Mouse (Mus musculus) neutrophil, adult 59 days (primary cell): ENCODE results near the gene Vmn1r54. TPM values are rescaled to one million over a fixed set of nuclear protein-coding genes. Genes with fewer than 3 reads are reported as not detected.

ENCODE experiments used
- total RNA-seq, 2 experiments: library from RNA; stranded (reverse); gene quantifications; 1 replicate in 1 of 2; 2 replicates in 1 of 2; pipeline ENCODE4 v1.2.4; 2023

Gene Vmn1r54
- not detected for total RNA-seq

GRCm38 (mm10) chr6:90246000-90246399 lies at the start of gene Vmn1r54:
TSS of gene Vmn1r54 (plus strand) at chr6:90246300.

GRCm38 (mm10) chr6:90202493-90202892 lies 43.6 kb upstream of the Vmn1r54 start, which contains the start of gene V1ra8:
TSS of gene V1ra8 (plus strand) at chr6:90202793.

DNA sequence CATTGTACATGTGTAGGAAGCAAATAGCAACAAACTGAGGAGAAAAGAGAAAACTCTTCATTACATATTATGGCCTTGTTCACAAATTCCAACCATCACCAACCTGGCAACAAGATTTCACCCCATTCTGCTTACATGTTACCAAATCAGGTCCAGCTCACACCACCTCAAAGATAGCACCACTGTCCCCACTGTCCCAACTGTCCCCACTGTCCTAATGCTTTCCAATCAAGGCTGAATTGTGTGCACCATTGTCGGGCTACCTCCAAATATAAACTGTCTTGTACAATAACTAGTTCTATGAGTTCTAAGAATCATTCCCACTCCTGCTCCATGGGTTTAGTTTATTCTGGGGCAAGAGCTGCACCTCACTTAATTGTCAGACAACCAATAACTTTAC lies 21.8 kb upstream of the Vmn1r54 start, which contains the start of gene Vmn1r53:
Gene Vmn1r53, minus strand, starts transcription at position 101 of the 400 bp plus-strand sequence.

DNA sequence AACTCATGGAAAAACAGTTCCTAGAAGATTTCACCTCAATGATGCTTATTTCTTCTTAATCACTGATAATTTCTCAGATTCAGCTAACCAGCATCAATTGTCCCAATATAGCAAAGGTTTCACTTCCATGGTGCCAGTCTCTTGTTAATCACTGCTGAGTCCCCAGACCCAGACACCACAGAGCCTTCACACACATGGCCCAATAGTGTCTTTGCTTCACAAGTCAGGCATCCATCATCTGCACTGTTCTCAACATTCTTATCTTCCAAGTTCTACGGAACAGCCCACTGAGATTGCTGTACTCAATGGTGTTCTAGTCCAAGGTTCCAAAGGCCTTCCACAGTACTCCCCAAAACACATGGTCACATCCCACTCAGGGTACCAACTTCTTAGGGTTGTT lies 54.8 kb downstream of the Vmn1r54 start, which contains the start of gene BC048671:
Gene BC048671, plus strand, starts transcription at position 301 of the 400 bp plus-strand sequence.

Other genes with a start within 250 kb of the Vmn1r54 start
- gene Vmn1r47, start 230.2 kb upstream of the Vmn1r54 start, total RNA-seq: not detected
- gene Vmn1r48, start 209.5 kb upstream of the Vmn1r54 start, total RNA-seq: not detected
- not detected for gene Vmn1r49, start 167.8 kb upstream of the Vmn1r54 start, total RNA-seq
- gene Vmn1r50, start 144.9 kb upstream of the Vmn1r54 start, total RNA-seq: not detected
- gene Vmn1r51, start 123.7 kb upstream of the Vmn1r54 start, total RNA-seq: not detected
- not detected for gene Vmn1r52, start 71.5 kb upstream of the Vmn1r54 start, total RNA-seq
- not detected for gene V1ra8, start 43.5 kb upstream of the Vmn1r54 start, total RNA-seq
- not detected for gene Vmn1r53, start 21.9 kb upstream of the Vmn1r54 start, total RNA-seq
- gene BC048671, start 54.9 kb downstream of the Vmn1r54 start, total RNA-seq: not detected
- gene Chst13, start 78.9 kb downstream of the Vmn1r54 start, total RNA-seq: 10 to 100 TPM; 27.6 to 31.0 TPM
- gene Uroc1, start 87.0 kb downstream of the Vmn1r54 start, total RNA-seq: not detected
- gene Zxdc, start 123.2 kb downstream of the Vmn1r54 start, total RNA-seq: 10 to 100 TPM; 43.5 to 44.8 TPM
- not detected for gene Cfap100, start 182.5 kb downstream of the Vmn1r54 start, total RNA-seq
- gene Klf15, start 216.3 kb downstream of the Vmn1r54 start, total RNA-seq: not detected
- under 1 TPM in 1 of 2 experiments, not detected in 1; 0.20 TPM for gene Aldh1l1, start 240.1 kb downstream of the Vmn1r54 start, total RNA-seq